Mouse (Mus musculus): Measurements from ENCODE around the gene Glrx.
"Not testable (repeated sequence)": the region's sequence is repeated elsewhere in the genome, so short reads cannot be mapped to it uniquely, and the experiment has no call there.

Glrx gene

GRCm38 (mm10) chr13:75839719-75840481, at the start of gene Glrx:
Gene Glrx (plus strand): TSS chr13:75839868.
- peak; percentile 61 for DNase-seq (ENCODE audit: low spot score)

- no peak for DNase-seq (ENCODE audit: low spot score)
Observed at GRCm38 (mm10) chr13:75790550-75791205, 49.0 kb upstream of the Glrx start.

DNA sequence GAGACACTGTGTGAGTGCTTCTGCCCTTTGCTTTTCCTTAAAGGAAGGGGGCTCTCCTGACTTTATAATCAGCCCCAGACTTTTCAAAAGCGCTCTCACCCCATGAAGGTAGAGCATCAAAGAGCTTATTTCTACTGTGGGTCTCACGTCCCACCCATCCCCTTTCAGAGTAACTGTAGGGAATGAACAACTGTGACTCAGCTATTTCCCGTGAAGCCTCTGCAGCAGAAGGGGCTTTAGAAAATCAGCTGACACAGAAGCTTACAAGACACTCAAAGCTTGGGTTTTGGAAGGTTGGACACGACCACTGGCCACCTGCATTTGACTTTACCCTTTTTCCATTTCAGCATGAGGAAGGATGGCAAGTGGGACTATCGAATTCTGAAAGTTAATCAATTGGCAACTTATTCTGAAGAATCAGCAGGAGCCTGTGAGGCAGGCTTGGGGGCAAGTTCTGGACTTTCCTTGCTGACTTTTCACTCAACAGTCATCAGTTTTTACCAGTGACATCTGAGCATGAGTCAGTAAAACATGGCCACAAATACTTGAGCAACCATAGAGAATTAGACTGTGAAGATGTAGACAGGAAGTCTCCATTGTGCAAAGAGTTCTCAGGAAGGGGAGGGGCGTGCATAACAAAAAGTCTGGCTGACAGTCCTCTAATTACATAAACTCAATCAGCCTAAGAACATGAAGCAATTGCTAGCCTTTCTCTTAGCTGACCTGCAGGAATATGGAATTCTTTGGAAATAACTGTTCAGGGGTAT, 45.6 kb upstream of the Glrx start:
- DNase-seq (ENCODE audit: low spot score) = no peak

GRCm38 (mm10) chr13:75797369-75798141, 42.1 kb upstream of the Glrx start:
- DNase-seq (ENCODE audit: low spot score) = peak; percentile 80

DNA sequence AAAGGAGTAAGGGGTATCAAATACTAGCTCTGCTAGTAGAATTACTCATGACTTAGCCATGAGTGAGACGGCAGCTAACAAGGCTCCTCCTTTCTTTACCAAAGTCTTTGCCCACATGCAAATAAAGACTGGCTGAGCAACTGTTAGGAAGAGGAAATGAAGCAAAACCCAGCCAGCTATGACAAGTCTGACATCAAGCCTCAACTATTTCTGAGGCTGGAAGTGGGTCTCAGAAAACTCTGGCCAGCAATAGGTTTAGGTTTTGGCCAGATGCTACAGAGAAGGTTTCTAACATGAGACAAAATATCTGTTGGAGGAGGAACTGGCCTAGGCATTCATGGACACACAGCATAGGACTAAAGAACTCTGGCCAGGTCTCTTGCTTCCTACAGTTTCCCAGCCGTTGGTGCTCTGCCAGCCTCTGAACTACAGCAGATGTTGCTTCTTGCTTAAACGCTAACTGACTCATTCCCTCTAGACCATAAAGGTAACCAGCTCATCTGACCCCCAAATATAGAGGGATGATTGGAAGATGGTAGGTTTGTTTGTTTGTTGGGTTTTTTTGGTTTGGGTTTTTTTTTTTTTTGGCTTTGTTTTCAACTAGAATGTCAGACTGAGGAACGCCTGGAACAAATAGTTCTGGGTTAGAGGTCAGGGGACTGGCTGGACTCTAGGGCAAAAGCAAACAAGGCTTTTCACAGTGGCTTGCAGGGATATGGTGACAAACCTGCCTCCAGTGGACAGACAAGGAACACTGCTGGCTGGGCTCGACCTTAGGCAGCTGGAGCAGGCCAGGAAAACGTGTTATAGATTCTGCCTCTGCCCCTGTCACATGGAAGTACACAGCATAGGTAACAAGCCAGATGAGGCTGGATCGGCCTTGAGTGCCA, 41.0 kb upstream of the Glrx start:
- DNase-seq (ENCODE audit: low spot score) = no peak

DNA sequence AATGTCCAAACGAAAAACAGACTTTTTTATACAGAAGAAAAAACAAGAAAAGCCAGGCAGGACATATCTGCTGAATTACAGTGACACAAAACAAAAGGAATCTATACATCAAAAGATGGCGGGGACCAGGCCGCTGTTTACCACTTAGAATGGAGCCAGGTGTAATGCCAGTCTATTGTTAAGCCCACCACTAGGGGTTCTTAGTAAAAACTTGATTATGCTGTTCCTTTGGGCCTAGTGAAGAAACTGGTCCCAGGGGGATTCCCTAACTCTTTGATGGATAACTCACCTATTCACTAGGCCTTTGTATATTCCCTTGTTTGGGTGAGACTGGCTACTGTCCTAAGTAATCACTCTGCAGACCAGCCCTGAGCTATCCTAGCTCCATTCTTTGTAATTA, 40.2 kb upstream of the Glrx start:
- no peak for DNase-seq (ENCODE audit: low spot score)

DNA sequence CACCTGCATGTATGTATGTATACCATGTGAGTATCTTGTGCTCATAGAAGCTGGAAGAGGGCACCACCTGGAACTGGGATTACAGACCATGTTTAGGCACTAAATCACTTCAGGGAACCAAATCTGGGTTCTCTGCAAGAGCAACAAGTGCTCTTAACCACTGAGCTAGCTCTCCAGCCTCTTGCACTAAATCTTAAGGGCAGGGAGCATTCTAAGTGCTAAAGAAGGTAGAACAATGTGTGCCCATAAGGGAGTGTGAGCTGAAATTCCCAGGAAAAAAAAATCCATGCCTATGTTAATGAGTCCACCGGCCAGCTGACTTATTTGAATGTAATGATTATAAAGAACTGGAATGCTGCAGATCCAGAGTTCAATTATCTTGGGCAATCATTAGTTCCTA, 31.7 kb upstream of the Glrx start:
- no peak for DNase-seq (ENCODE audit: low spot score)

- no peak for DNase-seq (ENCODE audit: low spot score)
Observed at GRCm38 (mm10) chr13:75809957-75810356, 29.7 kb upstream of the Glrx start.

DNA sequence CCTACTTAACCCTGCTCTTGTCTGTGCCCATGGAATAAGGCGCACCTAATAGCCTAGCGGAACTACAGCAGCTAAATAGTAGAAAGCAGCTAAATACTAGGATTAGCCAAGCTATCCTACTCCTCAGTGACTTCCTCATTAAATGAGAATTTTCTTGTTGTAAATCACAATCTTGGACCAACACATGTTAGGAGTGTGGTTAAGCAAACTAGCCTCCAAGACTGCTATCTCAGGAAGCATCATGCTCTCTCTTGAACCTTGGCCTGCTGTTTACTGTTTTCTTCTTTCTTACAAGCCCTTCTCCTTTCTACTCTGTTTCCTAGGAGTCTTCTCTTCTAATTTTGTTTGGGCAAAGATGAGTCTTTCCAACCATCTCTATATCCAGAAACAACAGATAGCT, 22.5 kb upstream of the Glrx start:
- DNase-seq (ENCODE audit: low spot score) = no peak

- DNase-seq (ENCODE audit: low spot score) = no peak
Observed at GRCm38 (mm10) chr13:75818486-75818885, 21.2 kb upstream of the Glrx start.

DNA sequence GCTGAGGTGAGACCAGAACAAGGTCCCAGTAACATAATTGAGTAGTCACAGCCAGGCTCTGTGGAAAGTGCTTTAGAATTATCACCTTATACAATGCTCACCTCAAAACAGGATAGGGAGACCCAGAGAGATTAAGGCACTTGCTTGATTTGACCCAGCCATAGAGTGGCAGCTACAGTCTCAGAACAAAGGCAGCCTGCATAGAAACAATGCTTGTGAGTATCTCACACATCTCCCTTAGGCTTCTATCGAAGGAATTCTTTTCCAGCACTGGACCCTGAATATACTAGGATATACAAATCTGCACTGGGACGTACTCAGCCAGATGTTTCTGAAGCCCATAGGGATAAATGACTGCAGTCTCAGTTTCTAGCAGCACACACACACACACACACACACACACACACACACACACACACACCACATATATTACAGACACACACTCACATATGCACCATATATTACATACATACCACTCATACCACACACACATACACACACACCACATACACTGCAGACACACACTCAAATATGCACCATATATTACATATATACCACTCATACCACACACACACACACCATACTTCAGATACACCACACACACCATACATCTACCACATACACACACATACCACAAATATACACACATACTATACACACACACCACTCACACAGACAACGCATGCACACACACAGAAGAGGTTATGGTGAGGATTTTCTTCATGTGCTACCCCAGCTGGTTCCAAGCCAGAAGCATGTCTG, 20.5 kb upstream of the Glrx start:
- no peak for DNase-seq (ENCODE audit: low spot score)

DNA sequence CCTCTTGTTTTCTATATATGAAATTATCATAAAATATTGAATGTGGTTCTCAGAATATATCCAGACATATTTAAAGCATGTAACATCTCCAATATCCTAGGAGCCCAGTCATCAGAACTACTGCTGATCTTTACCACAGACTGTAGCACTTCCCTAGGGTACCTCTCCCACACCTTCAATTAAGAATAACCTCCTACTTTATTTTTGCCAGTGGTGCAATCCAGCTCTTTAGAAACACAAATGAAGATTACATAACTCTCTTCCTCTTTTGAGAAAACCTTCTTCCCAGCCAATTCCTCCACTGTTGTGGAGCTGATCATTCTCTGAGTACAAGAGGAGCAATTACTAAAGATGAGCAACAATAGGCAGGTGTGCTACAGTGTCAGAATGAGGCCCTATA, 19.8 kb upstream of the Glrx start:
- no peak for DNase-seq (ENCODE audit: low spot score)

DNA sequence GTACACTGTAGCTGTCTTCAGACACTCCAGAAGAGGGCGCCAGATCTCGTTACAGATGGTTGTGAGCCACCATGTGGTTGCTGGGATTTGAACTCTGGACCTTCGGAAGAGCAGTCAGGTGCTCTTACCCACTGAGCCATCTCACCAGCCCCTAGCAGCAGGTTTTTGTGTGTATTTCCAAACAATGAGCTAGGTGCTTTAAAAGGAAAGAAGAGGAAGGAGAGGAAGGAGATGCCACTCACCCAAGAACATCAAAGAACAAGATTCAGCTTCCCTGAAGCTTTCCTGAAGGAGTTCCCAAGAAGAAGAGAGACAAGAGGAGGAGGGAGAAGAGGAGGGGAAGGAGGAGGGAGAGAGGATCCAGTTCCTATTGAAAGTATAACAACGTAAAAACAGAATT, 17.3 kb upstream of the Glrx start:
- not testable (repeated sequence) for DNase-seq (ENCODE audit: low spot score)

GRCm38 (mm10) chr13:75823201-75823600, 16.5 kb upstream of the Glrx start:
- DNase-seq (ENCODE audit: low spot score) = no peak

DNA sequence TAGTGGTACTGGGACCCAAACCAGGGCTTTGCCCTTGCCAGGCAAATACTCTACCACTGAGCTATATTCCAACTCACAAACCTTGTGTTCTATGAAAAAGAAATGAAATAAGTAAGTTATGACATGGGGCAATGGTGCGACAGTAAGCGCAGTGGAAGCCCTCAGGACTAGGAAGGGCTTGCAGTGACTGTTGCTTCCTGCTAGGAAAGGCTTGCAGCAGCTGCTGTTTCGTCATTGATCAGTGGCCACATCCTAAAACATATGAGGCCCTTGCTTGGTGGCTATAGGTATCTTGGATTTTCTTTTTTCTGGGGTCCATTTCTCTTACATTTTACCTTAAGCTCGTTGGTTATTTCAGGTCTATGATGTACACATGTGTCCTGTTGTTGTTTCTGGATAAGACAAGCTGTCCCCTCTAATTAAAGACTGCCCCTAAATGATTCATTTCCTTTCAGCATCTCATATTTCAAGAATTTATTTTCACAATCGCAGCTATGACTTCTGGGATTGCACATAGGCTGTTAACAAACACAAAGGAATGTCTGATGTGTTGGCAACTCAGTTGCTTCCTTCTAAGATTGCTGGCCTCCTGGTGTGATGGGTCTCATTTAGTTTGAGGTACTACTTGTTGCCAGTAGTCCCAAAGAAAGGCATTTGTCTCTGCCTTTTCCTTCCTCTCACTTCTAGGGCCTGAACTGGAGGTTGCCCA, 14.9 kb upstream of the Glrx start:
- no peak for DNase-seq (ENCODE audit: low spot score)

- no peak for DNase-seq (ENCODE audit: low spot score)
Observed at GRCm38 (mm10) chr13:75825388-75825787, 14.3 kb upstream of the Glrx start.

GRCm38 (mm10) chr13:75830708-75831107, 9.0 kb upstream of the Glrx start:
- DNase-seq (ENCODE audit: low spot score) = no peak

DNA sequence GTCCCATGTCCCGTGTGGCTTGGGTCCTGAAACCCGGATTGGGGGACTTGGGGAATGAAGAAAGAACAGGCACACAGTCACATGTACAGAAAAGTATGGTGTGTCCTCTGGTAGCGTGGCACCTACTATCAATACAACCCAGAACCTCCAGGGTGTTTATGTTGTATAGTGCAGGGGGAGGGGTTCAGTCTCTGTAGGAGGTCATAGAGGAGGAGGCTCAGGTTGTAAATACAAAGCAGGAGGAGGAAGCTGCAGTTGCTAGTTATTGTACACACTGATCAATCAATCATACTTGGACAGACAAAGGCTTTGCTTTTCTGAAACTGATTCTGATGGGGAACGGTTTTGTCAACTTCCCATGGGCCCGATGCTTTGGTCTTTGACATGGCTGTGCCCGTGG, 8.0 kb upstream of the Glrx start:
- DNase-seq (ENCODE audit: low spot score) = no peak

GRCm38 (mm10) chr13:75832697-75833096, 7.0 kb upstream of the Glrx start:
- no peak for DNase-seq (ENCODE audit: low spot score)

DNA sequence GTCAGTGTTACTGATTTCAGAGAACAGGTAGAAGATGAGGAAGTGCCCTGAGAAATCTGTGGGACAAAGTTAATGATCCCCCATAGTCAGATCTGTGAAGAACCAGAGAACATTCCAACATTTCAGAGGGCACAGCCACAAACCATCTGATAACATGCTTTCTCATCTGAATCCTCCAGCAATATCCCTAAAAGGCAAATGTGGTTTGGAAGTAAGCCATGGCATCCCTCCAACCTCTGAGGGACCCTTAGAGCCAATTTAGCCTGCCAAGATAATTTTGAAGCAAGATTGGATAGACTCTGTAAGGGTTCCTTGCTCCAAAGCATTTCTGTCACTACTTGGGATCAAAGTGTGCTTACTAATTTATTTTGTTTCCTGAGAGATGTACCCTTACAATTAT, 6.2 kb upstream of the Glrx start:
- DNase-seq (ENCODE audit: low spot score) = peak; percentile 47

Measured in ovary, adult 18-20 months (tissue).